Mouse (Mus musculus) myocyte (in vitro differentiated cells): ENCODE measurements at regions not wholly inside any gene's neighbourhood (a gene's known extent, or its start where the extent isn't known, plus 50 kb on each side); places are given as distances from the start of the nearest gene placed in this dataset.

Source experiments
- H3K27me3 ChIP-seq: one replicate; pipeline ENCODE4 v1.6.1; 2011; ENCODE audit not compliant: control insufficient read depth, insufficient read depth, insufficient read length
- H3K36me3 ChIP-seq: one replicate; pipeline ENCODE4 v1.6.1; 2011; ENCODE audit not compliant: control insufficient read depth, insufficient read depth
- H3K4me2 ChIP-seq: one replicate; pipeline ENCODE4 v1.6.1; 2011; ENCODE audit warnings: low read depth, control low read depth
- H3K4me3 ChIP-seq: one replicate; pipeline ENCODE4 v1.5.1; 2011; ENCODE audit warnings: mild to moderate bottlenecking, control low read depth, moderate library complexity
- H3K79me2 ChIP-seq: one replicate; pipeline ENCODE4 v1.6.1; 2011; ENCODE audit not compliant: control insufficient read depth, insufficient read depth
- H3ac ChIP-seq: one replicate; pipeline ENCODE4 v1.6.1; 2011; ENCODE audit not compliant: control insufficient read depth, insufficient read length
- CEBPB ChIP-seq: IDR thresholded peaks from 2 replicates; pipeline ENCODE4 v1.6.1; 2011; ENCODE audit warnings: mild to moderate bottlenecking, moderate library complexity; ENCODE audit not compliant: poor library complexity, insufficient read depth, severe bottlenecking
- E2F4 ChIP-seq: IDR thresholded peaks from one replicate; pipeline ENCODE4 v1.6.1; 2011; ENCODE audit warnings: mild to moderate bottlenecking, control low read depth, moderate library complexity; ENCODE audit not compliant: insufficient read depth
- MAX ChIP-seq: IDR thresholded peaks from one replicate; pipeline ENCODE4 v1.6.1; 2011; ENCODE audit warnings: low read depth, mild to moderate bottlenecking, control low read depth
- MYOD1 ChIP-seq, 3 experiments: IDR thresholded peaks; one replicate each; pipeline ENCODE4 v1.6.1; 2011; ENCODE audit warnings: control low read depth in 2 of 3, low read depth in 2 of 3, mild to moderate bottlenecking in 2 of 3, moderate library complexity in 1 of 3; ENCODE audit not compliant: insufficient read length in 2 of 3, control insufficient read depth in 1 of 3
- MYOG ChIP-seq, 3 experiments: IDR thresholded peaks; one replicate each; pipeline ENCODE4 v1.6.1; 2011; ENCODE audit warnings: control low read depth in 2 of 3, low read depth in 2 of 3, mild to moderate bottlenecking in 2 of 3; ENCODE audit not compliant: insufficient read length in 2 of 3, control insufficient read depth in 1 of 3, insufficient read depth in 1 of 3
- POLR2A ChIP-seq: IDR thresholded peaks from one replicate; pipeline ENCODE4 v1.6.1; 2011; ENCODE audit warnings: low read depth, mild to moderate bottlenecking, control low read depth, moderate library complexity; ENCODE audit not compliant: insufficient read length
- POLR2AphosphoS2 ChIP-seq: IDR thresholded peaks from one replicate; pipeline ENCODE4 v1.6.1; 2011; ENCODE audit warnings: low read depth, control low read depth; ENCODE audit not compliant: insufficient read length
- REST ChIP-seq: IDR thresholded peaks from one replicate; pipeline ENCODE4 v1.6.1; 2011; ENCODE audit warnings: mild to moderate bottlenecking, control low read depth, moderate library complexity; ENCODE audit not compliant: insufficient read depth, insufficient read length
- SRF ChIP-seq: IDR thresholded peaks from one replicate; pipeline ENCODE4 v1.6.1; 2011; ENCODE audit warnings: low read depth; ENCODE audit not compliant: control insufficient read depth, insufficient read length
- TCF12 ChIP-seq: IDR thresholded peaks from one replicate; pipeline ENCODE4 v1.6.1; 2011; ENCODE audit warnings: mild to moderate bottlenecking, control low read depth; ENCODE audit not compliant: poor library complexity, insufficient read depth, severe bottlenecking
- TCF3 ChIP-seq: IDR thresholded peaks from one replicate; pipeline ENCODE4 v1.6.1; 2011; ENCODE audit warnings: low read depth, control low read depth; ENCODE audit not compliant: insufficient read length
- USF1 ChIP-seq: IDR thresholded peaks from one replicate; pipeline ENCODE4 v1.6.1; 2011; ENCODE audit warnings: low read depth, mild to moderate bottlenecking, control low read depth, moderate library complexity

DNA sequence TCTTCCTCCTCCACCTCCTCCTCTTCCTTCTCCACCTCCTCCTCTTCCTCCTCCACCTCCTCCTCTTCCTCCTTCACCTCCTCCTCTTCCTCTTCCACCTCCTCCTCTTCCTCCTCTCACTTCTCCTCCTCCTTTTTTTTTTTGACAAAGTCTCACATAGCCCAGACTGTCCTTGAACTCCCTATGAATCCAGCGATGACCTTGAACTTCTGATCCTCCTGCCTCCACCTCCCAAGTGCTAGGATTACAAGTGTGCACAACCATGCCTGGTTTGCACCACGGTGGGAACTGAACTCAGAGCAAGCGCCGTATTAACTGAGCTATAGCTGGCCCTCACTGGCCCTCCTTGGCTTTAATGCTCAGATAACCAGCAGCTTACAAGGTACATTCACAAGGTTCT lies 161.2 kb upstream of the Mrps10 start:
- H3K4me2 ChIP-seq = no peak overlapping the region

DNA sequence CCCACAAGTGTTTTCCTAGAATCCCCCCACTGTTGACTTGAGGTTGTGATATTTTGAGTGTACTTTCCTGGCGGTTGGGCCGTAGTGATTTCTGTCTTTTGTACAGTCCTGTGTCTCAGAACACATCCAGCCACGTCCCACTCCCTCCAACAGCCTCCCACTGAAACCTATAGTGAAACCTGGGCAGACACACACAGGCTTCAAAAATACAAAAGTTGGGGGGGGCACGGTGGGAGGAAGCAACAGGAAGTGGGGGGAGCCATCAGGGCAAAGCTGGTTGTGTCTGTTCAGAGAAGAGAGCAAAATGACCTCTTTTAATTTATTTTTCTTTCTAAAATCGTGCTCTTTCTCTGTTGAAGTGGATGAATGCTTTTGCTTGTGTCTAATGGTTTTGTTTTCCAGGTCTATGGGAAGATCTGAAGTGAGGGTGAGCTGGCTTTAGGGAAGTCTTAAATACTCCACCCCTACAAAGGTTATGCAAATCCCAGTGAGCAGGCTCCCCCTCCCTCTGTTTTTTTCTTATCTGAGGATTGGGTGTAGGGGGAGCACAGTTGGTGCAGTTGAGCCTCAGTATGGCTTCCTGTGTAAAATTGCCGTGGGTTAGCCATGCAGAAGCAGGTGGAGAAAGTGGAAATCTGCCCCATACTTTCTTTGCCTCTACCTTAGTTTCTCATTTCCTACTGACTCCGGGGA lies 164.1 kb upstream of the Mrps10 start:
- Histone ChIP-seq H3K79me2 (no peaks in the 10 kb centered on the region), H3K27me3 (no peaks in the 10 kb centered on the region), H3K4me3 (no peak overlapping the region), H3K4me2 (no peak overlapping the region), H3ac (no peak overlapping the region), H3K36me3 (no peaks in the 10 kb centered on the region)
- TF ChIP-seq MYOG (IDR thresholded peaks at IDR 0.05; ENCODE audit: control insufficient read depth in 1 of 3, insufficient read depth in 1 of 3, insufficient read length in 2 of 3, low read depth in 2 of 3) (no peak), MYOD1 (IDR thresholded peaks at IDR 0.05; ENCODE audit: control insufficient read depth in 1 of 3, insufficient read length in 2 of 3, low read depth in 2 of 3) (no peak), USF1 (no peak), CEBPB (no peak), TCF12 (no peak), SRF (no peak), MAX (no peak), POLR2A (no peak)

More for the DNA sequence above, 161.2 kb upstream of the Mrps10 start:
- H3K79me2 ChIP-seq = no peaks in the 10 kb centered on the region
- H3ac ChIP-seq = no peak overlapping the region
- TF ChIP-seq TCF12 (no peak), POLR2A (no peak), E2F4 (no peak), POLR2AphosphoS2 (no peak), TCF3 (no peak), MYOG (IDR thresholded peaks at IDR 0.05; ENCODE audit: control insufficient read depth in 1 of 3, insufficient read depth in 1 of 3, insufficient read length in 2 of 3, low read depth in 2 of 3) (no peak), SRF (no peak), USF1 (no peak)
- H3K36me3 ChIP-seq = no peaks in the 10 kb centered on the region
- H3K4me3 ChIP-seq = no peak overlapping the region
- H3K27me3 ChIP-seq = no peaks in the 10 kb centered on the region

DNA sequence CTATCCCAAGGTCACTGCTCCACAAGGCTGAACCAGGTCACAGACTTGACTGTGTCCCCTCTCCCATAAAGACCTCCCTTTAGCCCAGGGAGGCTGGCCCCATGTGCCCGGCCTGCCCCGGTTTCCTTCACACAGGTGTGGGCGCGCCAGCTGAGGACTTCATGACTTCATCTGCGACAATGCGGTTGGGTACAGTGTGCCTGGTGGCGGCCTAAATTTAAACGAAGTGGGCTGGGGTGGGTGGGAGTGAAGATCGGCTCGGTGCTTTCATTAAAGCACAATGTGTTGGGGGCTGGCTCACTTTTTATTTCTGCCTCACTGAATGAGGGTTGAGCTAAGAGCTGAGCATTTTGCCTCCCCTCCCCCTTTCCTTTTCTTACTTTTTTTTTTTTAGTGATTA lies 169.5 kb upstream of the Mrps10 start:
- no peak overlapping the region for H3K4me2 ChIP-seq
- no peak overlapping the region for H3ac ChIP-seq
- TF ChIP-seq REST (no peak), MAX (no peak), SRF (no peak), E2F4 (no peak), TCF3 (no peak), USF1 (no peak), MYOD1 (IDR thresholded peaks at IDR 0.05; ENCODE audit: control insufficient read depth in 1 of 3, insufficient read length in 2 of 3, low read depth in 2 of 3) (no peak), POLR2AphosphoS2 (no peak), MYOG (IDR thresholded peaks at IDR 0.05; ENCODE audit: control insufficient read depth in 1 of 3, insufficient read depth in 1 of 3, insufficient read length in 2 of 3, low read depth in 2 of 3) (no peak), CEBPB (no peak), TCF12 (no peak), POLR2A (no peak)
- H3K4me3 ChIP-seq = no peak overlapping the region
- H3K36me3 ChIP-seq = no peaks in the 10 kb centered on the region
- no peaks in the 10 kb centered on the region for H3K79me2 ChIP-seq
- no peaks in the 10 kb centered on the region for H3K27me3 ChIP-seq

DNA sequence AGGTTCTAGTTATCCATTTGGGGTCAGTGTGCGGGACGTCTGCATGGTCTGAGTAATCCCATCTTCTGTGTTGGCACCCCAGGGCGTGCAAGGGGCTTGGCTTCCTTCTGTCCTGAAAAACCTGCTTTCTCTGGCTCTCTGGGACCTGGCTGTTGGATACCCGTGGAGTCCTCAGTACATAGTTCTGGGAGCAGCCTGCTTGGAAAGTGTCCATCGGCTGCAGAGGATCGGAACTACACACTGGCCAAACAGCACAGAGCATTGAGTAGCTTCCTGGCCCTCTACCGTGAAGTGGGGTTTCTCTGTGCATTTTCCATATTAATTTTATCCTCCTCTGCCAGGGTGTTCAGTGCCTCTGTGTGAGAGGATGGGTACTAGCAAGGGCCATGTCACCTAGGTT lies 170.7 kb upstream of the Mrps10 start:
- Histone ChIP-seq H3K79me2 (no peaks in the 10 kb centered on the region), H3ac (no peak overlapping the region), H3K27me3 (no peaks in the 10 kb centered on the region), H3K4me2 (no peak overlapping the region), H3K36me3 (no peaks in the 10 kb centered on the region), H3K4me3 (no peak overlapping the region)
- TF ChIP-seq MYOD1 (IDR thresholded peaks at IDR 0.05; ENCODE audit: control insufficient read depth in 1 of 3, insufficient read length in 2 of 3, low read depth in 2 of 3) (no peak), CEBPB (no peak), USF1 (no peak), TCF3 (no peak), POLR2AphosphoS2 (no peak), MAX (no peak), TCF12 (no peak), REST (no peak)

DNA sequence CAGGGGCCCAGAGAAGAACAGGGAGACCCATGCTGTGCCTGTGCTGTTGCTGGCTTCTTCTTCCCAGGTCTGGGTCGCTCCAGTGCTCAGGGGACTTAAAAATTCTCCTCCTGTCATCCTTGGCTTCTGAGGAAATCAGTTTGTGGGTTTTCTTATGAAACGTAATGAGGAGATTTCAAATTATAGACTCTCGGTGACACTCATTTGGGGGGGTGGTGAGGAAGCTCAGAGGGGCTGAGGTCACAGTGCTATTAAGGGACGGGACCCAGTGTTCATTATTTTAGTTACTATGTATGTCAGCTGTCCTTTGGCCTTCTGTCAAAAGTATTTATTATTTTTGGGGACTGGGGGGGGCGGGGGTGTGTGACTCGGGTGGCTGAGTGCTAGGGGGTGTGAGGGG lies 171.7 kb upstream of the Mrps10 start:
- TF ChIP-seq TCF3 = no peak
- TF ChIP-seq POLR2AphosphoS2 = no peak
- no peak for TF ChIP-seq MAX
- no peak for TF ChIP-seq E2F4
- Histone ChIP-seq H3K27me3 (no peaks in the 10 kb centered on the region), H3K36me3 (no peaks in the 10 kb centered on the region), H3ac (no peak overlapping the region), H3K4me2 (no peak overlapping the region), H3K79me2 (no peaks in the 10 kb centered on the region), H3K4me3 (no peak overlapping the region)
